Mouse (Mus musculus): Measurements from ENCODE around the gene Rab38. TPM values are rescaled to one million over a fixed set of nuclear protein-coding genes. Genes with fewer than 3 reads are reported as not detected.

Rab38 gene
- total RNA-seq, 1 experiment from 2014 or later, result not detected

GRCm38 (mm10) chr7:88502217-88502817 is 72.2 kb downstream of the Rab38 start:
- ATAC-seq (replicated peaks; ENCODE audit: insufficient number of reproducible peaks, low FRiP score, low TSS enrichment, poor library complexity, severe bottlenecking), result no peak

GRCm38 (mm10) chr7:88509748-88510147 is 79.7 kb downstream of the Rab38 start:
- no peak for ATAC-seq (replicated peaks; ENCODE audit: insufficient number of reproducible peaks, low FRiP score, low TSS enrichment, poor library complexity, severe bottlenecking)

- no peak for ATAC-seq (replicated peaks; ENCODE audit: insufficient number of reproducible peaks, low FRiP score, low TSS enrichment, poor library complexity, severe bottlenecking)
These were observed 92.4 kb downstream of the Rab38 start for GRCm38 (mm10) chr7:88522481-88522880.

- no peak for ATAC-seq (replicated peaks; ENCODE audit: insufficient number of reproducible peaks, low FRiP score, low TSS enrichment, poor library complexity, severe bottlenecking)
These were observed 97.1 kb downstream of the Rab38 start for GRCm38 (mm10) chr7:88527100-88527671.

GRCm38 (mm10) chr7:88536127-88536531 is 106.1 kb downstream of the Rab38 start:
- ATAC-seq (replicated peaks; ENCODE audit: insufficient number of reproducible peaks, low FRiP score, low TSS enrichment, poor library complexity, severe bottlenecking), result no peak

GRCm38 (mm10) chr7:88536743-88537142 is 106.7 kb downstream of the Rab38 start:
- ATAC-seq (replicated peaks; ENCODE audit: insufficient number of reproducible peaks, low FRiP score, low TSS enrichment, poor library complexity, severe bottlenecking), result no peak

Other genes starting within 250 kb of the Rab38 start
- gene Ctsc, start 152.2 kb upstream of the Rab38 start, total RNA-seq (2017), result 248 to 277 TPM (median 251 TPM) in 3 replicates

Measured in monocyte, adult 5-6 weeks (primary cell).